Mouse (Mus musculus) ES-E14 (cell line): Measurements from ENCODE around the gene Sf3b5. TPM values are rescaled to one million over a fixed set of nuclear protein-coding genes. Genes with fewer than 3 reads are reported as not detected.

Experiments used
- DNase-seq: peaks from one replicate; pipeline ENCODE4 v3.0.0-alpha.2; 2013; ENCODE audit warnings: low read depth, low spot score
- H3K27ac ChIP-seq: 2 replicates; pipeline ENCODE4 v1.5.1; 2012; ENCODE audit warnings: low read depth, mild to moderate bottlenecking, low read length, moderate library complexity, mixed read lengths; ENCODE audit not compliant: poor library complexity, insufficient read depth, severe bottlenecking
- H3K36me3 ChIP-seq: 2 replicates; pipeline ENCODE4 v1.6.1; 2012; ENCODE audit warnings: mild to moderate bottlenecking, low read length, moderate library complexity, mixed read lengths; ENCODE audit not compliant: control insufficient read depth, poor library complexity, insufficient read depth, severe bottlenecking
- H3K4me1 ChIP-seq, 2 experiments: fragments of 150-350 bp in 1 of 2; sonication (generic) in 1 of 2; 2 replicates each; pipeline ENCODE4 v1.6.1; 2012; ENCODE audit warnings: low read length in 2 of 2, mild to moderate bottlenecking in 1 of 2, mixed read lengths in 1 of 2; ENCODE audit not compliant: control insufficient read depth in 2 of 2, insufficient read depth in 2 of 2, poor library complexity in 1 of 2
- H3K4me3 ChIP-seq, 2 experiments: fragments of 150-350 bp in 1 of 2; sonication (generic) in 1 of 2; 2 replicates each; pipeline ENCODE4 v1.5.1; 2012; ENCODE audit warnings: low read length in 2 of 2, low read depth in 1 of 2, mild to moderate bottlenecking in 1 of 2, mixed read lengths in 1 of 2; ENCODE audit not compliant: insufficient read depth in 1 of 2, poor library complexity in 1 of 2, severe bottlenecking in 1 of 2
- H3K9ac ChIP-seq: 2 replicates; pipeline ENCODE4 v1.6.1; 2012; ENCODE audit warnings: low read depth, mild to moderate bottlenecking, low read length, mixed read lengths; ENCODE audit not compliant: poor library complexity, insufficient read depth, severe bottlenecking
- H3K9me3 ChIP-seq: fragments of 150-350 bp; sonication (generic); 2 replicates; pipeline ENCODE4 v1.6.1; 2012; ENCODE audit warnings: low read depth, mild to moderate bottlenecking, low read length; ENCODE audit not compliant: control insufficient read depth, insufficient read depth
- CHD2 ChIP-seq: IDR thresholded peaks from 2 replicates; pipeline ENCODE4 v1.6.1; 2014; ENCODE audit warnings: mild to moderate bottlenecking, low read depth, low read length, inconsistent platforms
- HCFC1 ChIP-seq: IDR thresholded peaks from 2 replicates; pipeline ENCODE4 v1.6.1; 2012; ENCODE audit warnings: low read length, inconsistent platforms, borderline replicate concordance; ENCODE audit not compliant: insufficient read depth
- MAFK ChIP-seq: IDR thresholded peaks from 2 replicates; pipeline ENCODE4 v1.6.1; 2014; ENCODE audit warnings: mild to moderate bottlenecking, low read depth, low read length, inconsistent platforms; ENCODE audit not compliant: insufficient read depth
- ZC3H11A ChIP-seq: IDR thresholded peaks from 2 replicates; pipeline ENCODE4 v1.6.1; 2012; ENCODE audit warnings: low read depth, mild to moderate bottlenecking, inconsistent platforms, low read length, borderline replicate concordance
- ZNF384 ChIP-seq: IDR thresholded peaks from 2 replicates; pipeline ENCODE4 v1.6.1; 2012; ENCODE audit warnings: low read depth, low read length, inconsistent platforms
- in situ Hi-C, 2 experiments: fragments of 600-800 bp; cut with MboI; formaldehyde crosslinking; loops; one replicate each; pipeline ENCODE4 v1.15.1; 2025; ENCODE audit warnings: low sequenced_read_pairs in 2 of 2, inconsistent platforms in 1 of 2; ENCODE audit not compliant: unreplicated experiment in 2 of 2
- total RNA-seq: library from RNA; depleted of rRNA; stranded (reverse); fragments of 300-350 nt; gene quantifications from 2 replicates; pipeline ENCODE4 v1.2.3, GENCODE M21; 2012; rRNA removed

The Sf3b5 gene
- total RNA-seq: 34.1 and 37.7 TPM in 2 replicates

- Histone ChIP-seq H3K9me3 (no peaks in the 10 kb centered on the region), H3K4me1 (peaks cover 0 to 3% of the 10 kb centered on the region in 2 experiments; a peak in 1 of 4 replicates), H3K9ac (no peak within 1 kb of the TSS), H3K4me3 (no peak within 1 kb of the TSS), H3K36me3 (no peaks in the 10 kb centered on the region; the same call in 1 of the 2 replicates), H3K27ac (no peak within 1 kb of the TSS)
- TF ChIP-seq ZNF384 (no peak), CHD2 (no peak), MAFK (no peak), ZC3H11A (no peak), HCFC1 (no peak)
- in situ Hi-C loops: loop anchor here in 1 of 2 experiments (25.0 kb wide), 1 partner anchor 432 kb away; no protein-coding TSS in a partner anchor
- DNase-seq: no peak
These were observed at the start of gene Sf3b5 for GRCm38 (mm10) chr10:13005043-13005442. Gene Sf3b5, plus strand, starts transcription at chr10:13005343.

GRCm38 (mm10) chr10:12955831-12956230 is 49.3 kb upstream of the Sf3b5 start:
- in situ Hi-C loops: no loop called here
- no peak overlapping the region for H3K27ac ChIP-seq
- H3K36me3 ChIP-seq: no peaks in the 10 kb centered on the region
- no peak overlapping the region for H3K4me3 ChIP-seq
- DNase-seq: no peak
- H3K9me3 ChIP-seq: no peaks in the 10 kb centered on the region
- H3K4me1 ChIP-seq: peaks cover 0 to 2% of the 10 kb centered on the region in 2 experiments; a peak in 1 of 4 replicates
- TF ChIP-seq CHD2 (no peak), ZNF384 (no peak), HCFC1 (no peak), MAFK (no peak), ZC3H11A (no peak)
- no peak overlapping the region for H3K9ac ChIP-seq

- in situ Hi-C loops: no loop called here
- no peak for DNase-seq
- no peak for TF ChIP-seq ZC3H11A
- no peak for TF ChIP-seq CHD2
- no peak for TF ChIP-seq HCFC1
- Histone ChIP-seq H3K9ac (no peak overlapping the region), H3K4me3 (no peak overlapping the region), H3K4me1 (peaks cover 0 to 2% of the 10 kb centered on the region in 2 experiments; a peak in 1 of 4 replicates), H3K36me3 (no peaks in the 10 kb centered on the region), H3K27ac (no peak overlapping the region), H3K9me3 (no peaks in the 10 kb centered on the region)
These were observed 47.9 kb upstream of the Sf3b5 start for GRCm38 (mm10) chr10:12957271-12957670.

- no peaks in the 10 kb centered on the region for H3K36me3 ChIP-seq
- DNase-seq: no peak
- no peak overlapping the region for H3K27ac ChIP-seq
- H3K4me3 ChIP-seq: no peak overlapping the region
- no peaks in the 10 kb centered on the region for H3K9me3 ChIP-seq
- H3K9ac ChIP-seq: no peak overlapping the region
- no peak for TF ChIP-seq MAFK
- TF ChIP-seq CHD2: no peak
- no peak for TF ChIP-seq ZC3H11A
- TF ChIP-seq ZNF384: no peak
- TF ChIP-seq HCFC1: no peak
- peaks cover 2% of the 10 kb centered on the region in 2 experiments; a peak in 1 of 4 replicates for H3K4me1 ChIP-seq
- in situ Hi-C loops: no loop called here
These were observed 43.6 kb upstream of the Sf3b5 start for GRCm38 (mm10) chr10:12961546-12961945.

GRCm38 (mm10) chr10:12962238-12962637 is 42.9 kb upstream of the Sf3b5 start:
- H3K9me3 ChIP-seq: no peaks in the 10 kb centered on the region
- H3K4me1 ChIP-seq: peaks cover 2% of the 10 kb centered on the region in 2 experiments; a peak in 1 of 4 replicates
- no peak overlapping the region for H3K27ac ChIP-seq
- H3K9ac ChIP-seq: no peak overlapping the region
- no peaks in the 10 kb centered on the region for H3K36me3 ChIP-seq
- no peak for TF ChIP-seq CHD2
- no peak for TF ChIP-seq ZNF384
- TF ChIP-seq ZC3H11A: no peak
- no peak for TF ChIP-seq MAFK
- no peak for TF ChIP-seq HCFC1
- no peak for DNase-seq
- H3K4me3 ChIP-seq: no peak overlapping the region
- in situ Hi-C loops: no loop called here
